Mouse (Mus musculus) hindbrain, embryonic 15.5 days (tissue): ENCODE results near the gene E130218I03Rik. TPM values are rescaled to one million over a fixed set of nuclear protein-coding genes. Genes with fewer than 3 reads are reported as not detected.

Source experiments
- ATAC-seq: fragments of 200-750 bp; cut with Nextera tagmentation; 2 replicates; pipeline ENCODE4 v1.8.0; 2017; ENCODE audit warnings: low read depth, moderate number of reproducible peaks, moderate TSS enrichment; ENCODE audit not compliant: low FRiP score
- H3K27ac ChIP-seq: fragments of 300-500 bp; sonication (generic); replicated peaks from 2 replicates; pipeline ENCODE4 v1.5.1; 2015; ENCODE audit warnings: mild to moderate bottlenecking, inconsistent platforms
- H3K27me3 ChIP-seq: fragments of 300-500 bp; sonication (generic); 2 replicates; pipeline ENCODE4 v1.6.1; 2015; ENCODE audit warnings: control low read depth, inconsistent platforms
- H3K36me3 ChIP-seq: fragments of 300-500 bp; sonication (generic); 2 replicates; pipeline ENCODE4 v1.6.1; 2015; ENCODE audit warnings: control low read depth, inconsistent platforms
- H3K4me1 ChIP-seq: fragments of 300-500 bp; sonication (generic); replicated peaks from 2 replicates; pipeline ENCODE4 v1.6.1; 2015; ENCODE audit warnings: control low read depth, inconsistent platforms
- H3K4me2 ChIP-seq: fragments of 300-500 bp; sonication (generic); 2 replicates; pipeline ENCODE4 v1.6.1; 2015; ENCODE audit warnings: moderate library complexity, mild to moderate bottlenecking, inconsistent platforms
- H3K4me3 ChIP-seq: fragments of 300-500 bp; sonication (generic); 2 replicates; pipeline ENCODE4 v1.5.1; 2015; ENCODE audit warnings: mild to moderate bottlenecking, inconsistent platforms
- H3K9ac ChIP-seq: fragments of 300-500 bp; sonication (generic); 2 replicates; pipeline ENCODE4 v1.6.1; 2015; ENCODE audit warnings: inconsistent platforms
- H3K9me3 ChIP-seq: fragments of 300-500 bp; sonication (generic); 2 replicates; pipeline ENCODE4 v1.6.1; 2016; ENCODE audit warnings: control low read depth, inconsistent platforms
- WGBS: fragments of 180-500 bp; shearing (Covaris S2); methylation state at CpG from one replicate; pipeline ENCODE4 v1.1.7; 2015; 5-methylcytosine and 5-hydroxymethylcytosine counted together
- polyA plus RNA-seq: library from polyadenylated mRNA; unstranded; fragments of >200 nt; fragmentation: Nextera tagmentation; extraction: Ambion mirVana; gene quantifications from 2 replicates; pipeline ENCODE4 v1.2.1, GENCODE M21; 2015

The E130218I03Rik gene
- polyA plus RNA-seq, 1 experiment from 2014 or later, result 0.48 TPM

DNA sequence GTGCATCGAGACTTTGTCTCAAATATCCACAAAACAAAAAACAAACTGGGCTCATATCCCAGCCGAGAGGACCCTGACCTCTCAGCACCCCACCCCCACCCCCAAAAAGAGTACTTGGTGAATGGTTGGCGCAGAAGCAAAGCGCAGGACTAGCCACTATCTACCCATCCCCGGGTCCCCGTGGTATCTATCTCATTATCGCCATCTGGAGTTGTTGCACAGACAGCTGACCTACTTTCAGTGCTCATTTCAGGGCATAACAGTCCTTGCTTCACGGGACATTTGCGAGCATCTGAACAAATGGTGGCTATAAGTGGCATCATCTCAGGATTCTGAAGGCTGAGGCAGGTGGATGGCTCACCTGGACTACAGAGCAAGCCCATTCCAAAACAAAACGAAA lies 4.8 kb upstream of the E130218I03Rik start:
- no peak overlapping the region for H3K27ac ChIP-seq
- H3K36me3 ChIP-seq, result no peaks in the 10 kb centered on the region
- 13% methylated on average over 10 of the region's 10 CpGs for WGBS
- no peaks in the 10 kb centered on the region for H3K9me3 ChIP-seq
- peaks cover 13% of the 10 kb centered on the region for H3K4me1 ChIP-seq
- H3K9ac ChIP-seq, result no peak overlapping the region
- H3K4me2 ChIP-seq, result peak overlapping the region; percentile 39
- ATAC-seq, result 0 out of 2 replicates have a peak, but pooled peaks have one; percentile 20
- peaks cover 18% of the 10 kb centered on the region for H3K27me3 ChIP-seq
- H3K4me3 ChIP-seq, result no peak overlapping the region

DNA sequence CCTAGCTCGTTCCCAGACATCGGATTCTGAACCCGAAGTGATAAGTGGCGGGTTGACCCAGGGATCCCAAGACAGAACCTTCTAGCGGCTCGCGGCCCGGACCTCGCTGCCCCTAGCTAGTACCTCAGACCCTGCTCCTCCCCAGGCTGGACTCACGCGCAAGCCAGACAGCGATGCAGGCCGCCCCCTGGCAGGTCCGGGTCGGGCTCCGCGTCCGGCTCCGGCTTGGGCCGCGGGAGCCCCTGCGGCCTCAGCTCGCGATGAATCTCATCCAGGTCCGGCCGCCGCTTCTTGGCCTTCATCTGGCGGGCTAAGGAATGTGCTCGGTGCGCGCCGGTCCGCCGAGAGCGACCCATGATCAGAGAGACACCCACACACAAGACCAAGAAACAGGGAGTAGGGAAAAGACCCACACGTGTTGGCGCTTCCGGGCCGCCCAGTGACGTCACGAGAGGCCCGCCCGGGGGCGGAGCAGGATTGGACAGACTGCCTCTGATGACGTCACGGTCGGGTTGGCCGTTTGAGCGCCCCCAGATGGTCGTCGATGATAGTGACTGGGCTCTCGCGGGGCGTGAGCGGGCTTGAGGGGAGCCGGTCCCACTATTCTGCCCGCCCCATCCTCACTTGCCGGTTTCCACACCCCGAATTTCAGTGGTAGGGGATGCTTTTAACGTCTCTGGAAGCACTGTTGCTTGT lies 1.8 kb downstream of the E130218I03Rik start, which contains the start of gene Zfp593:
TSS of gene Zfp593 (minus strand) at position 445 of the 696 bp plus-strand sequence.
- peak within 1 kb of the TSS; percentile 62 for H3K9ac ChIP-seq
- ATAC-seq, result peak; percentile 78
- H3K4me1 ChIP-seq, result peaks cover 43% of the 10 kb centered on the region
- peak within 1 kb of the TSS; percentile 43; the same call in 1 of the 2 replicates for H3K27ac ChIP-seq
- H3K27me3 ChIP-seq, result peaks cover 19% of the 10 kb centered on the region
- H3K4me2 ChIP-seq, result peak within 1 kb of the TSS; percentile 75
- H3K4me3 ChIP-seq, result peak within 1 kb of the TSS; percentile 63
- H3K36me3 ChIP-seq, result no peaks in the 10 kb centered on the region
- no peaks in the 10 kb centered on the region for H3K9me3 ChIP-seq
- under 1% methylated on average over 54 of the region's 60 CpGs for WGBS

DNA sequence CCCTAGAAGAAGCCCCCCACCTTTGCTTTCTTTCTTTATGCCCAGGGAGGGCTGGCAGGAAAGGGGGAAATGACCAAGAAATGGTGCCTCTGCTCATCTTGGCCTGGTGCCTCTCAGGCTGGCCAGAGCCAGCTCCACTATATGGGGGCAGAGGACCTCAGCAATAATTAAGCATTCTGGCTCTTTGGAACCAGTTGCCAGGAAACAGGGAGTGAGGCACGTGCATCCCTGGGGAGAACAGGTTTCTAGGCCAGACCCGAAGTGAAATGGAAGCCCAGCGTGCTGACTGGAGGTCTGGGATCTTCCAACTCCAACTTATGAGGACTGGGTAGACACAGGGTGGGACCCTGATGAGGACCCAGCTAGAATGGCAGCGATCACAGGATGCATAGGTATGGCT lies 2.8 kb downstream of the E130218I03Rik start:
- 19% methylated on average over 4 of the region's 4 CpGs for WGBS
- Histone ChIP-seq H3K4me1 (peaks cover 53% of the 10 kb centered on the region), H3K4me3 (no peak overlapping the region), H3K27ac (no peak overlapping the region), H3K27me3 (peaks cover 19% of the 10 kb centered on the region), H3K36me3 (no peaks in the 10 kb centered on the region), H3K4me2 (no peak overlapping the region), H3K9me3 (no peaks in the 10 kb centered on the region), H3K9ac (no peak overlapping the region)
- ATAC-seq, result peak; percentile 11; the same call in 1 of the 2 replicates

DNA sequence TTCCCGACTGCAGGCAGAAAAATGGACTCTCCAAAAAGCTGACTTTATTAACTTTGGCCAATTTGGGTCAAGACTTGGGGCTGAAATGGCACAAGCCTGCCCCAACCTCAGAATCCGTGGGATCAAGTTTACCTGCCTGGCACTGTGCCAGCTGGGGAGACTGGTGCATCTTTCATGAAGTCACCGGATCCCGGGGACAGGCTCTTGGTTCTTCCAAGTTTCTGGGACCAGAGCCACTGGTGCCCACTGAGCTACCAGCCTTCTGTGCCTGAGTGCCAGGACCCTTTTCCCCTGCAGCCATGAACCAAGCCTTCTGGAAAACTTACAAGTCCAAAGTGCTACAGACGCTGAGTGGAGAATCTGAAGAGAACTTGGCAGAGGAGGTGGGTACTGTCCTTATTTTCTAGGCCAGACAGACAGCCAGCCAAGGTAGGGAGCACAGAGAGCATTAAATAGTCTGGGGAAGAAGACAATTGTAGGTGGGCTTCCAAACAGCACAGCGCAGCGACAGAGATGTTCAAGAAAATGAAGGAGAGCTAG lies 3.3 kb downstream of the E130218I03Rik start, which contains the start of gene Gm30191:
TSS of gene Gm30191 (plus strand) at position 217 of the 540 bp plus-strand sequence.
- Histone ChIP-seq H3K4me2 (peak within 1 kb of the TSS; percentile 75), H3K27me3 (peaks cover 20% of the 10 kb centered on the region), H3K9me3 (no peaks in the 10 kb centered on the region), H3K4me1 (peaks cover 58% of the 10 kb centered on the region), H3K4me3 (peak within 1 kb of the TSS; percentile 63), H3K36me3 (no peaks in the 10 kb centered on the region), H3K27ac (0 out of 2 replicates have a peak within 1 kb of the TSS, but pooled peaks have one; percentile 43), H3K9ac (peak within 1 kb of the TSS; percentile 62; the same call in 1 of the 2 replicates)
- ATAC-seq, result no peak
- WGBS, result 75% methylated on average over 7 of the region's 7 CpGs

DNA sequence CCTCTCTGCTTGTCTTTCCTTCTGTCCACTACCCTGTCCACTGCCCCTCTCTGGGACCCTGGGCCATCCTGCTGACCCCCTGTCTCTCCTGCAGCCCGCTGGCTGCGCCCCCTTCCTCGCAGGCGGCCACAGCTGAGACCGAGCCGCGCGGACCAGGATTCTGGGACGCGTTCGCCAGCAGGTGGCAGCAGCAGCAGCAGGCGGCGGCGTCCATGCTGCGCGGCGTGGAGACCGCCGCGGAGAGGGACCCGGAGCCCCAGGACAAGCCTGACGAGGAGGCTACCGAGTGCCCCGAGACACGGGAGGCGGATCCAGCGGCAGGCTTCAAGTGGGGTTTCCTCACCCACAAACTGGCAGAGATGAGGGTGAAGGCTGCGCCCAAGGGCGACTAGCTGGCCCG lies 6.2 kb downstream of the E130218I03Rik start:
- Histone ChIP-seq H3K9me3 (no peaks in the 10 kb centered on the region), H3K27ac (no peak overlapping the region), H3K27me3 (peaks cover 45% of the 10 kb centered on the region), H3K4me2 (peak overlapping the region; percentile 89), H3K36me3 (no peaks in the 10 kb centered on the region), H3K9ac (peak overlapping the region; percentile 41), H3K4me3 (peak overlapping the region; percentile 56), H3K4me1 (peaks cover 68% of the 10 kb centered on the region)
- peak; percentile 29; the same call in 1 of the 2 replicates for ATAC-seq
- under 1% methylated on average over 30 of the region's 30 CpGs for WGBS

DNA sequence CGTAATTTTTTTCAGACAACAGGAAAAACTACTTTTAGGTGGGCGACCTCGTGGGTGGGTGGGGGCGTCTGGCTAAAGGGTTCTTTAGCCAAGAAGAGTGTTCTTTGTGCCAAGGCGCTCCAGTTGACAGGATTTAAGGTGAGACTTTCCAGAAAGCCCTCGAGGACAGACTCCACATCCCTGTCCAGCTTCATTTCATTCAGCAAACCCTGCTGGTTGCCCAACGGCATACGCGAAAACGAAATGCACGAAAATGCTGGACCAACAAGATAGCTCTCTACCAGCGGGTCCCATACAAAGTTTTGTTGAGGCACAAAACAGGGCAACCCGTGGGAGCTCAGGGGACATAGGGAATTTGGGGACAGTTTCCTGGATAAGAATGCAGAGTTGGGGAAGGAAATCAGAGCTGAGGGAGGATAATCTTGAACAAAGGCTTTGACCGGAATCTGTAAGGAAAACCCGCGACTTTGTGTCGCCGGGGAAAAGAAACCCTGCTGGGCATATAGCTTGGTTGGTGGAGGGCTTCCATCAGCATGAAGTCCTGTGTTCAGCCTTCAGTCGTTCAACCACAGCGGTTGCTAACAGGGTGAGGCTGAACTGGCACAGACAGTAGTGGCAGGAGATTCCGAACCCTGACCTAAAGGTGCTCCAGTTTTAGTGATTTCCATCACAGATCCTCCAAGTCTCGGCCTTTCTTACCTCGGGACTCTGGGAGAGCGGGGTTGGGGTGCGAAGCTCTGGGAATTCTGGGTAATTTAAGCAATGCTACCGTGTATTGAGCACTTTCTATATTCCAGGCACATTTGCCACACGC lies 6.9 kb downstream of the E130218I03Rik start:
- Histone ChIP-seq H3K36me3 (no peaks in the 10 kb centered on the region), H3K4me3 (peak overlapping the region; percentile 56), H3K4me2 (peak overlapping the region; percentile 89), H3K27ac (peak overlapping the region; percentile 86), H3K4me1 (peaks cover 63% of the 10 kb centered on the region), H3K9ac (peak overlapping the region; percentile 61), H3K9me3 (no peaks in the 10 kb centered on the region), H3K27me3 (peaks cover 50% of the 10 kb centered on the region)
- ATAC-seq, result no peak
- 6% methylated on average over 27 of the region's 27 CpGs for WGBS

DNA sequence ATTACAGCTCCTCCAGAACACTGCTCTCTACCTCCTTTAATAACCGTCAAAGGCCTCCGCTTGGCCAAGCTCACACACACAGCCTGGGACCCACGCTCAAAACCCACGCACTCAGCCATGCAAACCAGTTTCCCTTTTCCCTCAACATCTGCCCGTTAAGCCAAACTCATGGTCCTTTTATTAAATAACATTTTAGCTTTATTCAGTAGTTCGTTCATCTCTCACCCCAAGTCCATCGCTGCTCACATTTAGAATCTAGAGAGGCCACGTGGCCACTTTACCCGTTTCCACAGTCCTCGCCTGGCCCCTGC lies 7.4 kb downstream of the E130218I03Rik start:
- Histone ChIP-seq H3K4me2 (peak overlapping the region; percentile 89), H3K9ac (peak overlapping the region; percentile 61), H3K36me3 (no peaks in the 10 kb centered on the region), H3K27me3 (peaks cover 50% of the 10 kb centered on the region), H3K4me3 (peak overlapping the region; percentile 56), H3K27ac (peak overlapping the region; percentile 86), H3K9me3 (no peaks in the 10 kb centered on the region), H3K4me1 (peaks cover 59% of the 10 kb centered on the region)
- no peak for ATAC-seq
- 5% methylated on average over 10 of the region's 10 CpGs for WGBS

DNA sequence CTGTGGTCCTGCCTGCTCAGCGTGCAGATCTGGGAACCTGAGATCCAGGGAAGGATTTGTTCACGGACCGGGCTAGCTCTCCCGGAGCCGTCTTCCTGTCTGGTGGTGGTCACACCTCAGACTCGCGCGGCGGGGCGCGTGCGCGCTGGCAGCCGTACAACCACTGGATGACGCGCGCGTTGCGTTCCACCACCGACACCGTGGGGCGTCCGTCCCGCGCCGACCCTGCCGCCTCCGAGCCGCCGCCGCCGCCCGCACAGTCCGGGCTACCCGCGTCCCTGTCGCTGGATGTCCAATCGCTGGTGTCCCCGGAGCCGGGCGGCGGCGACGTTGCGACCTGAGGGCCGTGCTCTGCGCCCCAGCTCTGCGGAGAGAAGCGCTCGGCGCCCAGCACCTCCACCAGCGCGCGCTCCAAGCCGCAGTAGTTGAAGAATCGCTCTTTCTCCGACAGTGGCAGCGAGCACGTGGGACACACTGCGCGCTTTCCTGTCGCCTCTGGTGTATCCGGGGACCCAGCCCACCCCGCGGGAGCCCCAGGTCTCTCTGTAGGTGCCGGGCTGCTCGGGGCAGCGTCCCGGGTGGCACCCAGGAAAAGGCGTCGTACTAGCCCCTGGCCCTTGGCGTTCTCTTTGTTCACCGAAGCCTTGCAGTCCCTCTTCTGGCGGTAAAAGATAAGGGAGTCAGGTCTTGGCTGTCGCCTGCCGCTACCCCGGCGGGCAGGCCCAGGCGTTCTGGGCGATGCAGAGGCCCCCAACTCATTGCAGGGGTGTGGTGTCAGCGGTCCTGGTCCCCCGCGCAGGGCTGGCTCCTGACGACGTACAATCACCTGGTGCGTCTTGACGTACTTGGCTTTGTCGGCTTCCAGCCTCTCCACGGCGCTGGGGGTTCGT lies 8.0 kb downstream of the E130218I03Rik start:
- WGBS, result under 1% methylated on average over 85 of the region's 91 CpGs
- H3K9me3 ChIP-seq, result no peaks in the 10 kb centered on the region
- peak; percentile 67 for ATAC-seq
- H3K4me1 ChIP-seq, result peaks cover 53% of the 10 kb centered on the region
- peak overlapping the region; percentile 89 for H3K4me2 ChIP-seq
- H3K36me3 ChIP-seq, result no peaks in the 10 kb centered on the region
- peaks cover 51% of the 10 kb centered on the region for H3K27me3 ChIP-seq
- H3K9ac ChIP-seq, result peak overlapping the region; percentile 61
- peak overlapping the region; percentile 56 for H3K4me3 ChIP-seq
- H3K27ac ChIP-seq, result peak overlapping the region; percentile 86

DNA sequence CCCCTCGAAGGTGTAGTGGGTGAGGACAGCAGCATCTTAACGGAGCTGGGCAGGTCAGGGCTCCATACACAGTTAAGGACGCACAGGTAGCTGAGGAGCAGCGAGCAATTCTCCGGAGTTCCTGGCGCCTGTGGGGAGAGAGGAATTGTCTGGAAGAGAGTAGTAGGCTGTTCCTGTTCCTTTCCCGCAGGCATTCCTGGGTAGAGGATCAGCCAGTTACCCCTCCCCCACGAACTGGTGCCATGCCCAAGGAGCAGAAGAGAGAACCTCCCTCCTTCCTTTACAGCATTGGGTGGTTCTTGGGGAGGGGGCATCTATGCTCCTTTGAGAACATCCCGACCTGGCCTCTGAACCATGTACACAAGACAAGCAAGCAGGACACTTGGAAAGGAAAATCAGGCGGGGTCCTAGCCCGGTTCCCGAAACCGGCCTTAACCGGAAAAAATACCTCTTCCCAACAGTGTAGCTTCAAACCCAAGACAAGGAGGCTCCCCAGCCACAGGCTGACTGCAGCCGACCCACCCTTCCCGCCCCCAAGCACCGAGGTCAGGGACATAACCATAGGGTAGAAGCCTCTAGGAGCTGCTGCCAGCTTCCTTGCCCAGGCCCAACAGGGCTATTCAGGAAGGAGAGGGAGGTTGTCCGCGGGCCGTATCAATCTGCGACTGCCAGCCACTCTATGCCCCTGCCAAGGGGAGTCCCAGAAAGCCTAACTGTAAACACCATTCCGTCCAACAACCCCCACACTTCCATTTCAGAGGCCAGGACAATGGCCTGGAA lies 8.9 kb downstream of the E130218I03Rik start:
- no peaks in the 10 kb centered on the region for H3K36me3 ChIP-seq
- H3K4me2 ChIP-seq, result peak overlapping the region; percentile 89
- peak overlapping the region; percentile 86 for H3K27ac ChIP-seq
- peak overlapping the region; percentile 56 for H3K4me3 ChIP-seq
- peaks cover 50% of the 10 kb centered on the region for H3K4me1 ChIP-seq
- peak overlapping the region; percentile 61 for H3K9ac ChIP-seq
- no peaks in the 10 kb centered on the region for H3K9me3 ChIP-seq
- peak; percentile 13; the same call in 1 of the 2 replicates for ATAC-seq
- H3K27me3 ChIP-seq, result peaks cover 48% of the 10 kb centered on the region
- WGBS, result 7% methylated on average over 22 of the region's 22 CpGs

DNA sequence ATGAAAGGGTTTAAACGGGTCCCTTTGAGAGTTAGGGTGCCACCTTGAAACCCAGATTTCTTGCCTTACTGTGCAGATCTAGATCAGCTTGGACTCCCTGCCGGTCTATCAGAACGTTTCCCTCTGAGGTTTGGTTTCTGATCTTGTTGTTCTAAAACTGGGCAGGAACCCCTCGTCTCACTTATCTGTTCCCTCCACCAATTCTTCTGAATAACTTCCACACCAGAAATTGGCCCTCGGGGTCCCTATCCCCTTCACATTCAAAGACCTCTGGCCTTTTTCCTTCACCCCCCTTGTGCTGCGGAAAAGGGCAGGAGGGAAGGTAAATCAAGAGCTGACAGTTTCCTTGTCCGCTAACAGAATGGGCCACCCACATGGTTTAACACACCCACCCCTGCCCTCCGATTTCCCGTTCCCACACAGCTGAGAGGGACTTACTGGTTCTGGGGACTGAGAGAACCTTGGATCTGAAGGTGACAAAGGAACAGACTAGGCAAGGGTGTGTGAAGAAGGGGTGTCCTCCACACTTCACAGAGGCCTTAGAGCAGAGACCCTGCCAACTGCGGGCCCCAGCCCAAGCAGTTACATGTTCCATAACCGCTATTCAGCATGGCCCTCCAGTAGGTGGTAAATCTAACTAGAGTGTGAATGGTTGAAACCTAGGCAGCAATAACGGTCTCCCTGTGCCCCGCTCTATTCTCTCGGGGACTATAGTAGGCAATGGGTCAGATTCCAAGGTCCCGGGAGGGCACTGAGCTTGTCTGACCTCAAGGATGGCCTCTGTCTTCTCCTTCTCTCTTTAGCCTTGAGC lies 9.7 kb downstream of the E130218I03Rik start:
- Histone ChIP-seq H3K9ac (0 out of 2 replicates have a peak overlapping the region, but pooled peaks have one; percentile 3), H3K36me3 (no peaks in the 10 kb centered on the region), H3K4me3 (peak overlapping the region; percentile 56), H3K27me3 (peaks cover 42% of the 10 kb centered on the region), H3K4me1 (peaks cover 50% of the 10 kb centered on the region), H3K9me3 (no peaks in the 10 kb centered on the region), H3K4me2 (peak overlapping the region; percentile 89), H3K27ac (peak overlapping the region; percentile 86; the same call in 1 of the 2 replicates)
- WGBS, result 9% methylated on average over 15 of the region's 15 CpGs
- ATAC-seq, result no peak
